Mouse (Mus musculus) heart, embryonic 14.5 days (tissue): ENCODE results near the gene Tmem184a. TPM values are rescaled to one million over a fixed set of nuclear protein-coding genes. Genes with fewer than 3 reads are reported as not detected.
A peak's percentile ranks its signal among the peaks of the same experiment; 100 is the strongest.

Source experiments
- ATAC-seq: fragments of 200-750 bp; cut with Nextera tagmentation; 2 replicates; pipeline ENCODE4 v1.8.0; 2017; ENCODE audit warnings: low read depth, moderate TSS enrichment; ENCODE audit not compliant: insufficient number of reproducible peaks, insufficient read depth, low FRiP score
- H3K27ac ChIP-seq, 2 experiments: fragments of 200-500 bp in 1 of 2; fragments of 300-500 bp in 1 of 2; sonication (generic) in 1 of 2; replicated peaks in 1 of 2; 2 replicates each; pipeline ENCODE4 v1.5.1; 2012 to 2014; ENCODE audit warnings: low read depth in 2 of 2, low read length in 2 of 2, control low read depth in 1 of 2, mild to moderate bottlenecking in 1 of 2, mixed read lengths in 1 of 2; ENCODE audit not compliant: control insufficient read depth in 1 of 2, insufficient read depth in 1 of 2
- H3K27me3 ChIP-seq: fragments of 300-500 bp; sonication (generic); 2 replicates; pipeline ENCODE4 v1.6.1; 2014; ENCODE audit warnings: mild to moderate bottlenecking, low read length, control low read depth; ENCODE audit not compliant: control insufficient read depth, insufficient read depth
- H3K36me3 ChIP-seq: fragments of 300-500 bp; sonication (generic); 2 replicates; pipeline ENCODE4 v1.6.1; 2014; ENCODE audit warnings: mild to moderate bottlenecking, control low read depth, low read length, mixed read lengths; ENCODE audit not compliant: control insufficient read depth, insufficient read depth
- H3K4me1 ChIP-seq, 2 experiments: fragments of 200-500 bp in 1 of 2; fragments of 300-500 bp in 1 of 2; sonication (generic) in 1 of 2; 2 replicates each; pipeline ENCODE4 v1.6.1; 2012 to 2014; ENCODE audit warnings: low read length in 2 of 2, control low read depth in 1 of 2, mixed read lengths in 1 of 2; ENCODE audit not compliant: control insufficient read depth in 2 of 2, insufficient read depth in 2 of 2
- H3K4me2 ChIP-seq: fragments of 300-500 bp; sonication (generic); 2 replicates; pipeline ENCODE4 v1.6.1; 2014; ENCODE audit warnings: mild to moderate bottlenecking, low read length
- H3K4me3 ChIP-seq, 2 experiments: fragments of 200-500 bp in 1 of 2; fragments of 300-500 bp in 1 of 2; sonication (generic) in 1 of 2; 2 replicates each; pipeline ENCODE4 v1.5.1; 2012 to 2014; ENCODE audit warnings: low read length in 2 of 2, mild to moderate bottlenecking in 2 of 2, control low read depth in 1 of 2, low read depth in 1 of 2, moderate library complexity in 1 of 2; ENCODE audit not compliant: control insufficient read depth in 1 of 2, insufficient read depth in 1 of 2
- H3K9ac ChIP-seq: fragments of 300-500 bp; sonication (generic); 2 replicates; pipeline ENCODE4 v1.6.1; 2014; ENCODE audit warnings: mild to moderate bottlenecking, low read length
- H3K9me3 ChIP-seq: fragments of 300-500 bp; sonication (generic); 2 replicates; pipeline ENCODE4 v1.6.1; 2016; ENCODE audit warnings: low read length, control low read depth; ENCODE audit not compliant: control insufficient read depth
- WGBS: fragments of 180-500 bp; shearing (Covaris S2); extraction: QIAGEN DNeasy Blood & Tissue Kit; methylation state at CpG from one replicate; pipeline ENCODE4 v1.1.7; 2014; 5-methylcytosine and 5-hydroxymethylcytosine counted together
- polyA plus RNA-seq: library from polyadenylated mRNA; unstranded; fragments of >200 nt; fragmentation: Nextera tagmentation; extraction: Ambion mirVana; gene quantifications from 2 replicates; pipeline ENCODE4 v1.2.1, GENCODE M21; 2014

Gene Tmem184a
- polyA plus RNA-seq, 1 experiment from 2014 or later = 0.19 TPM

DNA sequence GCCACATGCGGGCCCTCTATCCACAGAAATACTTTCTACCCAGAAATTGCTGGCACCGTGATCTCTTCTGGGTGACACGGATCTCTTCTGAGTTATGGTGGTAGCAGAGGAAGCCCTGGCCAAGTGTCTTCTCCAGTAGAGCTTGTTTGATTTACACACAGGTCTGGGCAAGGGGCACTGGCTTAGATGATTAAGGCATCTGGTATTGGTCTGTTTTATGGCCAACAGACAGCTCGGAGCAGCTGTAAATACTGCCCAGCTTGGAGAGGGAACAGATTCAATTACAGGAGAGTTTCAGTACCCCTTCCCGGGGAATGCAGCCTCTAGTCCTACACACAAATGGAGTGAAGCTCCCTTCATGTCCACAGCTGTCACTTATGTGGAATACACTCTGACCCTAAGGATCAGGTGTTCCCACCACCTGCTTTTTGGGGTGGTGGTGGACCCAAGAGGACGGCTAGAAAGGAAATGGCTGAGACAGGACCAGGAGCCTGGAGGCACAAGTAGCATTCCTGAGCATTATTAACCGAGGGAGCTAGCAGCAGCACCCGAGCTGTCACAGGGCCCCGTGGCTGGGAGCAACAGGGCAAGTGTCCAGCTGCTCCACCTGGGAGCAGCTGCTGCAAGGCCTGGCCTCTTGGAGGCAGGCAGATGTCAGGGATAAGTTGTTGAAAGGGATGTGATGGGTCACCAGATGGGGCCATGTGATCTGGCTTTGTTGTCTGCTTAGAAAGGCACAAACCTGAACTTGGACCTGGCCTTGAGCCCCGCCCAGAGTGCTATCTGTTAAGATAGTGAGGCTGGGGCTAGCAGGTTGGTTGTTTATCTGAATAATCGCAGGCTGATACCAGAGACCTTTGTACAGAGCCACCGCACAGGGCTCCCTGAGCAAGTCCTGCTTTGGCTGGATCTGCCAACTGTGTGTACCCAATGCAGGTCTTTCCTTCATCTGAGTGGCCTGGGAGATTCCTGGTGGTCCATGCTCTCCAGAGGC is 2.0 kb upstream of the Tmem184a start:
- WGBS = 77% methylated on average over 12 of the region's 12 CpGs
- no peak overlapping the region for H3K9ac ChIP-seq
- no peaks in the 10 kb centered on the region for H3K27me3 ChIP-seq
- H3K4me3 ChIP-seq = no peak overlapping the region
- no peak overlapping the region for H3K27ac ChIP-seq
- no peak overlapping the region for H3K4me2 ChIP-seq
- H3K4me1 ChIP-seq = peaks cover 7 to 10% of the 10 kb centered on the region in 2 experiments
- ATAC-seq = no peak
- no peaks in the 10 kb centered on the region for H3K9me3 ChIP-seq
- H3K36me3 ChIP-seq = peaks cover 29% of the 10 kb centered on the region

- Histone ChIP-seq H3K9ac (no peak overlapping the region), H3K4me3 (no peak overlapping the region), H3K4me2 (no peak overlapping the region), H3K9me3 (no peaks in the 10 kb centered on the region), H3K27me3 (peaks cover 12% of the 10 kb centered on the region), H3K27ac (no peak overlapping the region), H3K4me1 (peaks cover 7 to 11% of the 10 kb centered on the region in 2 experiments; a peak in 2 of 4 replicates), H3K36me3 (peaks cover 20% of the 10 kb centered on the region)
- WGBS = 42% methylated on average over 4 of the region's 4 CpGs
- ATAC-seq = 0 out of 2 replicates have a peak, but pooled peaks have one; percentile 25
Measured at GRCm38 (mm10) chr5:139818801-139819200, 916 bp downstream of the Tmem184a start.

DNA sequence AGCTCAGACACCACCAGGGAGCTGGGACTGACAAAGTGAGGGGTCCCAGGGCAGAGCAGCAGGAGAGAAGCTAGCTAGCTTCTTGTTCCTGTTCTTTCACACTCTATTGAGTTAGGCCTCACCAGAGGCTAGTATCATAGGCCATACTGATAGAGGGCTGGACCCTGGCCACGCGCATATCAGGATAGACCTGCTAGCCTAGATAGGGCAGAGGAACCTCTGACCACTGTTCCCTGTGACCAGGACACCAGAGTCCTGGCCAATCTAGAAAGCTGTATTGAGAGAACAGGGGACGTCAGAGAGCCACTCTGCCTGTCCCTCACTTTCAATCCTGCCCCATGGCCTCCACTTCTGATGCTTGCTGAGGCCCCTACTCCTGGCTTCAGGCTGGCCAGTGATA is 1.7 kb downstream of the Tmem184a start:
- H3K9me3 ChIP-seq = no peaks in the 10 kb centered on the region
- H3K27ac ChIP-seq = no peak overlapping the region
- H3K36me3 ChIP-seq = peaks cover 12% of the 10 kb centered on the region
- H3K4me1 ChIP-seq = peaks cover 7 to 11% of the 10 kb centered on the region in 2 experiments; a peak in 2 of 4 replicates
- H3K9ac ChIP-seq = no peak overlapping the region
- no peak for ATAC-seq
- H3K4me2 ChIP-seq = no peak overlapping the region
- WGBS = 85% methylated on average over 3 of the region's 3 CpGs
- no peak overlapping the region for H3K4me3 ChIP-seq
- peaks cover 18% of the 10 kb centered on the region for H3K27me3 ChIP-seq

GRCm38 (mm10) chr5:139817292-139817691 is 2.4 kb downstream of the Tmem184a start:
- no peak overlapping the region for H3K4me3 ChIP-seq
- no peaks in the 10 kb centered on the region for H3K9me3 ChIP-seq
- H3K4me2 ChIP-seq = no peak overlapping the region
- H3K27ac ChIP-seq = no peak overlapping the region
- peaks cover 25% of the 10 kb centered on the region for H3K27me3 ChIP-seq
- no peak for ATAC-seq
- WGBS = 0% methylated on average over 1 of the region's 1 CpGs
- peaks cover 7 to 11% of the 10 kb centered on the region in 2 experiments; a peak in 2 of 4 replicates for H3K4me1 ChIP-seq
- peaks cover 5% of the 10 kb centered on the region for H3K36me3 ChIP-seq
- H3K9ac ChIP-seq = no peak overlapping the region

GRCm38 (mm10) chr5:139816445-139816844 is 3.3 kb downstream of the Tmem184a start:
- Histone ChIP-seq H3K4me1 (peaks cover 11% of the 10 kb centered on the region in 2 experiments; a peak in 2 of 4 replicates), H3K27me3 (peaks cover 25% of the 10 kb centered on the region), H3K9me3 (no peaks in the 10 kb centered on the region), H3K4me3 (no peak overlapping the region), H3K9ac (no peak overlapping the region), H3K36me3 (no peaks in the 10 kb centered on the region), H3K4me2 (no peak overlapping the region), H3K27ac (no peak overlapping the region)
- no peak for ATAC-seq

- H3K4me2 ChIP-seq = no peak overlapping the region
- ATAC-seq = no peak
- H3K4me1 ChIP-seq = peaks cover 11% of the 10 kb centered on the region in 2 experiments; a peak in 2 of 4 replicates
- H3K27ac ChIP-seq = 0 out of 4 replicates have a peak overlapping the region, but pooled peaks of 1 of the 2 experiments have one; percentile 8
- no peak overlapping the region; the same call in 1 of the 2 replicates for H3K9ac ChIP-seq
- H3K36me3 ChIP-seq = no peaks in the 10 kb centered on the region
- no peaks in the 10 kb centered on the region for H3K9me3 ChIP-seq
- H3K27me3 ChIP-seq = peaks cover 25% of the 10 kb centered on the region
- no peak overlapping the region for H3K4me3 ChIP-seq
- 53% methylated on average over 6 of the region's 6 CpGs for WGBS
Measured at GRCm38 (mm10) chr5:139815964-139816363, 3.8 kb downstream of the Tmem184a start.

DNA sequence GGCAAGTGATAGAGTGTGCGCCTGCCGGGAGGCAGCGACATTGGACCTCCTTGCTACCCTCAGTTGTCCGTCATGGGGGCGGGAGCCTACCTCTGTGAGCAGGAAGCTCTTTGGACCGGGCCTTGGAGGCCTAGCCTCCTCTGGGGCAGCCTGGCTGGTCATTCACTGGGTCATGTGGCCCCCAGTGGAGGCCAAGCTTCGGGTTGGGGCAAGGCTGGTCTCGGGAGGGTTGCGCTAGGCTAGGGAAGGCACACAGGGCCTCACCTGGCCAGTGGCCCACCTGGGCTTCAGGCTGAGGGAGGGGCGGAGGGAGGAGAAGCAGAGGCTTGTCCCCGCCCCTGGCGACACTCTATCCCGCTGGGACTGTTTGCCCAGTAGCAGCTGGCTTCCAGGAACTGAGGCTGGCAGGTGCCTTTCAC is 5.7 kb downstream of the Tmem184a start:
- 10% methylated on average over 13 of the region's 13 CpGs for WGBS
- no peak for ATAC-seq
- H3K4me1 ChIP-seq = peaks cover 11% of the 10 kb centered on the region in 2 experiments; a peak in 2 of 4 replicates
- no peak overlapping the region for H3K9ac ChIP-seq
- H3K4me3 ChIP-seq = no peak overlapping the region
- H3K27ac ChIP-seq = no peak overlapping the region
- H3K4me2 ChIP-seq = no peak overlapping the region
- no peaks in the 10 kb centered on the region for H3K9me3 ChIP-seq
- H3K27me3 ChIP-seq = peaks cover 25% of the 10 kb centered on the region
- no peaks in the 10 kb centered on the region for H3K36me3 ChIP-seq
